Mouse (Mus musculus) kidney, embryonic 14.5 days (tissue): ENCODE measurements around the gene Gm17689. TPM values are rescaled to one million over a fixed set of nuclear protein-coding genes. Genes with fewer than 3 reads are reported as not detected.

ENCODE experiments used
- ATAC-seq: fragments of 200-750 bp; cut with Nextera tagmentation; 2 replicates; pipeline ENCODE4 v1.8.0; 2017; ENCODE audit warnings: moderate number of reproducible peaks, mild to moderate bottlenecking, moderate TSS enrichment, moderate library complexity; ENCODE audit not compliant: low FRiP score, low TSS enrichment
- H3K27ac ChIP-seq: fragments of 300-500 bp; sonication (generic); 2 replicates; pipeline ENCODE4 v1.5.1; 2014; ENCODE audit warnings: low read depth, mild to moderate bottlenecking, low read length, moderate library complexity, mixed read lengths
- H3K27me3 ChIP-seq: fragments of 300-500 bp; sonication (generic); 2 replicates; pipeline ENCODE4 v1.6.1; 2014; ENCODE audit warnings: mild to moderate bottlenecking, low read length; ENCODE audit not compliant: control insufficient read depth, insufficient read depth
- H3K36me3 ChIP-seq: fragments of 300-500 bp; sonication (generic); 2 replicates; pipeline ENCODE4 v1.6.1; 2014; ENCODE audit warnings: low read length, mixed read lengths; ENCODE audit not compliant: control insufficient read depth, insufficient read depth
- H3K4me1 ChIP-seq: fragments of 300-500 bp; sonication (generic); 2 replicates; pipeline ENCODE4 v1.6.1; 2014; ENCODE audit warnings: low read length, mixed read lengths; ENCODE audit not compliant: control insufficient read depth, insufficient read depth
- H3K4me2 ChIP-seq: fragments of 300-500 bp; sonication (generic); replicated peaks from 2 replicates; pipeline ENCODE4 v1.6.1; 2014; ENCODE audit warnings: low read depth, mild to moderate bottlenecking, low read length
- H3K4me3 ChIP-seq: fragments of 300-500 bp; sonication (generic); 2 replicates; pipeline ENCODE4 v1.5.1; 2014; ENCODE audit warnings: mild to moderate bottlenecking, low read length
- H3K9ac ChIP-seq: fragments of 300-500 bp; sonication (generic); 2 replicates; pipeline ENCODE4 v1.6.1; 2014; ENCODE audit warnings: low read depth, mild to moderate bottlenecking, low read length, moderate library complexity
- H3K9me3 ChIP-seq: fragments of 300-500 bp; sonication (generic); 2 replicates; pipeline ENCODE4 v1.6.1; 2016; ENCODE audit warnings: low read length; ENCODE audit not compliant: control insufficient read depth
- WGBS: fragments of 180-500 bp; shearing (Covaris S2); extraction: QIAGEN DNeasy Blood & Tissue Kit; methylation state at CpG from one replicate; pipeline ENCODE4 v1.1.7; 2014; 5-methylcytosine and 5-hydroxymethylcytosine counted together
- polyA plus RNA-seq: library from polyadenylated mRNA; unstranded; fragments of >200 nt; fragmentation: Nextera tagmentation; extraction: Ambion mirVana; gene quantifications from 2 replicates; pipeline ENCODE4 v1.2.1, GENCODE M21; 2014

Gm17689 gene
- polyA plus RNA-seq, result not detected in 2 replicates

DNA sequence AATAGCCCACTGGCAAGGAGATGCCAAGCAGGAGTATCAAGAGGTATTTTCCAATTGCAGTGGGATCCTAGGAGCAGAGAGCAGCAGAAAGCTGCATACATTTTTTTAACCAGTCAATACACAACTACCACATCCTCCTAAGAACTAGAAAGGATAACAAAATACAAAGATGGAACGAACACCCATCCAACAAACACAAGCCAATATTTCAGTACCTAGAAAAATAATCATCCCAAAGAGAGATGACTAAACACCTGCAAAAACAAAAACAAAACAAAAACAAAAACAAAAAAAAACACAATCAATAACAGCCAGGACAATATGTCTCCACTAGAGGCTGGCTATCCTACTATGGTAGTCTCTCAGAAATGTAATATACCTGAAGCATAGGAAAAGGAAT lies at the start of gene Gm17689:
TSS of gene Gm17689 (minus strand) at position 101 of the 400 bp plus-strand sequence.
- Histone ChIP-seq H3K36me3 (no peaks in the 10 kb centered on the region), H3K27ac (no peak within 1 kb of the TSS), H3K4me3 (no peak within 1 kb of the TSS), H3K9ac (no peak within 1 kb of the TSS), H3K4me2 (no peak within 1 kb of the TSS), H3K4me1 (no peaks in the 10 kb centered on the region), H3K9me3 (no peaks in the 10 kb centered on the region), H3K27me3 (no peaks in the 10 kb centered on the region)
- 72% methylated on average over 1 of the region's 1 CpGs for WGBS
- ATAC-seq, result no peak

DNA sequence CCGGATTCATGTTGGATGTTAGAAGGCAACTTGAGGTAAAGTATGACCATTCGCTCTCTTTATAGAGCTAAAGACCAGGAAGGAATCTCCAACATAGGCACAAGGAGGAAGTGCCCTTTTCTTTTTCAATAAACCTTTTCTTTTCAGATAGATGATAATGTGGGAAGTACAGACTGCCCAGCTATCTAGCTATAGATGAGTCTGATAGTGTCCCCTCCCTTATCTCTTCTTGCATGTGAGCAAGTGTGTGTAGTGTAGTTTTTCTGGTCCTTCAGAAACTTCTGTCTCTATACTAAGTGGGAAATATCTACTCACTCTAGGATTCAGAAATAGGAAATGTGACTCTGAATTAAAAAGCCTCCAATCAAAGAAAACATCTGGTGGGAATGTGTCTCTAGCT lies 40.6 kb downstream of the Gm17689 start, which contains the start of gene Gm5615:
TSS of gene Gm5615 (minus strand) at position 101 of the 400 bp plus-strand sequence.
- no peak within 1 kb of the TSS for H3K27ac ChIP-seq

More for the DNA sequence above, 40.6 kb downstream of the Gm17689 start, which contains the start of gene Gm5615:
- no peak within 1 kb of the TSS for H3K4me2 ChIP-seq
- no peak for ATAC-seq
- WGBS, result 90% methylated on average over 2 of the region's 2 CpGs
- H3K36me3 ChIP-seq, result no peaks in the 10 kb centered on the region
- no peaks in the 10 kb centered on the region for H3K4me1 ChIP-seq
- peaks cover 3% of the 10 kb centered on the region; the same call in 1 of the 2 replicates for H3K9me3 ChIP-seq
- no peaks in the 10 kb centered on the region for H3K27me3 ChIP-seq
- no peak within 1 kb of the TSS for H3K9ac ChIP-seq
- no peak within 1 kb of the TSS for H3K4me3 ChIP-seq

Other genes with a start within 250 kb of the Gm17689 start
- not detected in 2 replicates for gene Gm7257, start 150.8 kb downstream of the Gm17689 start, polyA plus RNA-seq
- gene Gm9513, start 107.0 kb downstream of the Gm17689 start, polyA plus RNA-seq, result not detected in 2 replicates
- not detected in 2 replicates for gene Gm5615, start 40.7 kb downstream of the Gm17689 start, polyA plus RNA-seq
- not detected in 2 replicates for gene A630095E13Rik, start 60.7 kb upstream of the Gm17689 start, polyA plus RNA-seq
- gene Acrv1, start 110.6 kb upstream of the Gm17689 start, polyA plus RNA-seq, result not detected in 2 replicates
- 38.4 and 44.7 TPM in 2 replicates for gene Chek1, start 144.4 kb upstream of the Gm17689 start, polyA plus RNA-seq
- 179 and 240 TPM in 2 replicates for gene Stt3a, start 185.0 kb upstream of the Gm17689 start, polyA plus RNA-seq
- gene Ei24, start 214.8 kb upstream of the Gm17689 start, polyA plus RNA-seq, result 49.2 and 72.4 TPM in 2 replicates
- gene Fez1, start 239.2 kb upstream of the Gm17689 start, polyA plus RNA-seq, result 5.4 and 5.5 TPM in 2 replicates